Mouse (Mus musculus) forebrain, embryonic 12.5 days (tissue): ENCODE measurements around the gene Borcs8. TPM values are rescaled to one million over a fixed set of nuclear protein-coding genes. Genes with fewer than 3 reads are reported as not detected.
A peak's percentile ranks its signal among the peaks of the same experiment; 100 is the strongest.

Source experiments
- ATAC-seq: fragments of 200-750 bp; cut with Nextera tagmentation; 2 replicates; pipeline ENCODE4 v1.8.0; 2017; ENCODE audit warnings: moderate TSS enrichment; ENCODE audit not compliant: low FRiP score
- H3K27ac ChIP-seq: fragments of 300-500 bp; sonication (generic); 2 replicates; pipeline ENCODE4 v1.5.1; 2016; ENCODE audit warnings: mild to moderate bottlenecking
- H3K27me3 ChIP-seq: fragments of 300-500 bp; sonication (generic); 2 replicates; pipeline ENCODE4 v1.6.1; 2016; ENCODE audit warnings: mild to moderate bottlenecking
- H3K36me3 ChIP-seq: fragments of 300-500 bp; sonication (generic); replicated peaks from 2 replicates; pipeline ENCODE4 v1.6.1; 2016; ENCODE audit warnings: mild to moderate bottlenecking
- H3K4me1 ChIP-seq: fragments of 300-500 bp; sonication (generic); 2 replicates; pipeline ENCODE4 v1.6.1; 2016
- H3K4me2 ChIP-seq: fragments of 300-500 bp; sonication (generic); 2 replicates; pipeline ENCODE4 v1.6.1; 2016; ENCODE audit warnings: mild to moderate bottlenecking, moderate library complexity
- H3K4me3 ChIP-seq: fragments of 300-500 bp; sonication (generic); replicated peaks from 2 replicates; pipeline ENCODE4 v1.5.1; 2016; ENCODE audit warnings: mild to moderate bottlenecking
- H3K9ac ChIP-seq: fragments of 300-500 bp; sonication (generic); 2 replicates; pipeline ENCODE4 v1.6.1; 2016; ENCODE audit warnings: mild to moderate bottlenecking
- H3K9me3 ChIP-seq: fragments of 300-500 bp; sonication (generic); 2 replicates; pipeline ENCODE4 v1.6.1; 2016
- WGBS: fragments of 180-500 bp; shearing (Covaris S2); methylation state at CpG from one replicate; pipeline ENCODE4 v1.1.7; 2016; 5-methylcytosine and 5-hydroxymethylcytosine counted together
- polyA plus RNA-seq: library from polyadenylated mRNA; unstranded; fragments of >200 nt; fragmentation: Nextera tagmentation; extraction: Ambion mirVana; gene quantifications from 2 replicates; pipeline ENCODE4 v1.2.1, GENCODE M21; 2016

Borcs8 gene
- polyA plus RNA-seq, 1 experiment from 2014 or later: 36.1 TPM

GRCm38 (mm10) chr8:70139981-70140380 is 682 bp downstream of the Borcs8 start:
- WGBS: 14% methylated on average over 9 of the region's 9 CpGs
- H3K9me3 ChIP-seq: no peaks in the 10 kb centered on the region
- no peak for ATAC-seq
- no peaks in the 10 kb centered on the region for H3K27me3 ChIP-seq
- H3K9ac ChIP-seq: peak overlapping the region; percentile 76
- peak overlapping the region; percentile 80 for H3K27ac ChIP-seq
- H3K36me3 ChIP-seq: peaks cover 48% of the 10 kb centered on the region
- peak overlapping the region; percentile 71 for H3K4me3 ChIP-seq
- peak overlapping the region; percentile 69 for H3K4me2 ChIP-seq
- H3K4me1 ChIP-seq: peaks cover 23% of the 10 kb centered on the region

DNA sequence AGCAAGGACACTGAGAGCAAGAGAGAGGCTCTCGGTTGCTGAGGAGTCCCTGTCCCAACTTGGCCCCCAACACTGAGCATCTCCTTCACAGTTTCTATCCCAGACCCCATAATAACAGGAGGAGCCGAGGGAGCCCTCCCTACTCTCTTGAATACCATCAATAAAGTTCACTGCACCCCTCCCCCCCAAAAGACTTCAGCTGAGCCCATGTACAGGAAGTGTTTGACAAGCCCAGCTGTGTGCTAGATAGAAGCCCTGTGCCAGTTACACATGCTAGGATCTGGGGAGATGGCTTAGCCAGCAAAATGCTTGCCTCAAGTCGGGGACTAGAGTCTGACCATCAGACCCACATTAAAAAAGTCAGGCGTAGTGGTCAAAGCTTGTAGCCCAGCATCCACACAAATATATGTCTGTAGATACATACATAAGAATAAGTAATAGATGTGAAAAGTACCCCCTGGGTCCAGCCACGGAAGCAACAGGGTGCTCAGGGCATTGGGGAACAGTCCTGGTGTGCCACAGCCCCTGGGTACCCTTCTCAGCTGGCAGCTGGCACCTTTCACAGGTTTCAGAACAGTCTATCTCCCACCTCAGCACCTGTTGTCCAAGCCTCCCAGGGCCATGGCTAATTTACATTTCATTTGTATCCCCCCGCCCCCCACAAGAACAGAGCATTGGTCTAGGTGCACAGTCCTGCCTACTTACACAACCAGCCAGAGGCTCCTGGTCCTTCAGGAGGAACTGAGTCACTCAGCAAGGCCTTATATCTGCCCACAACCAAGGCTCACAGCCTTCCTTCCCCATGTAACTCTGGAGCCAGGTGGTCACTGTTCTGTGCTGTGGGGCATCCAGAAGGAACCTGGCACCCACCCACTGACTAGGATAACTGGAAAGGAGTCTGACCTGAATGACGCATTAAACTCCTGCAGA is 8.6 kb downstream of the Borcs8 start:
- no peak for ATAC-seq
- no peak overlapping the region for H3K4me2 ChIP-seq
- H3K4me3 ChIP-seq: no peak overlapping the region
- WGBS: 86% methylated on average over 7 of the region's 7 CpGs
- no peaks in the 10 kb centered on the region for H3K9me3 ChIP-seq
- H3K9ac ChIP-seq: no peak overlapping the region
- no peak overlapping the region for H3K27ac ChIP-seq
- H3K36me3 ChIP-seq: peaks cover 42% of the 10 kb centered on the region
- H3K4me1 ChIP-seq: peaks cover 11% of the 10 kb centered on the region
- peaks cover 16% of the 10 kb centered on the region for H3K27me3 ChIP-seq

DNA sequence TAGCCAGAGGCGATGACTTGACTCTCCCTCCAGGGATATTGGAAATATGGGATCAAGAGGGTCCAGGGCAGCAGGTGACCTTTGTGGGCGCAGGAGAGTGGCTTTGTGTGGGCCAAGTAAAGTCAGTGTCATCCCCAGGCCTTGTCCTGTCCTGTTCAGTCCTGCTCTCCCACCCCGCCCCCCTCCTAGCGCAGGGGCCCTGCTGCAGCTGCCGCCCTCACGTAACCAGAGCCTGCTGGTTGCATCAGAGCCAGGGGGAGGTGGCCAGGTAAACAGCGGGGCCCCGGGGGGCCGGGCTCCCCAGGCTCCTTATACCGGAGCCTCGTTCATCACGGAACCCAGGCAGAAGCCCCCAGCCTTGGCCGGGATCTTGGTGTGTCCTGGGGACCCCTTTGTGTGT is 10.9 kb downstream of the Borcs8 start:
- H3K9me3 ChIP-seq: no peaks in the 10 kb centered on the region
- H3K4me1 ChIP-seq: peaks cover 13% of the 10 kb centered on the region
- H3K36me3 ChIP-seq: peaks cover 21% of the 10 kb centered on the region
- H3K4me2 ChIP-seq: no peak overlapping the region
- H3K4me3 ChIP-seq: no peak overlapping the region
- ATAC-seq: no peak
- peaks cover 19% of the 10 kb centered on the region for H3K27me3 ChIP-seq
- WGBS: 17% methylated on average over 13 of the region's 13 CpGs
- H3K9ac ChIP-seq: 0 out of 2 replicates have a peak overlapping the region, but pooled peaks have one; percentile 21
- no peak overlapping the region for H3K27ac ChIP-seq

- H3K4me3 ChIP-seq: peak overlapping the region; percentile 15
- no peaks in the 10 kb centered on the region for H3K9me3 ChIP-seq
- peaks cover 13% of the 10 kb centered on the region for H3K4me1 ChIP-seq
- WGBS: 11% methylated on average over 21 of the region's 22 CpGs
- no peaks in the 10 kb centered on the region for H3K36me3 ChIP-seq
- H3K9ac ChIP-seq: peak overlapping the region; percentile 21; the same call in 1 of the 2 replicates
- ATAC-seq: peak; percentile 94
- no peak overlapping the region for H3K27ac ChIP-seq
- H3K27me3 ChIP-seq: peaks cover 25% of the 10 kb centered on the region
- H3K4me2 ChIP-seq: peak overlapping the region; percentile 45
Observed at GRCm38 (mm10) chr8:70152537-70153257, 13.4 kb downstream of the Borcs8 start.

- H3K4me1 ChIP-seq: peaks cover 14% of the 10 kb centered on the region
- H3K27me3 ChIP-seq: peaks cover 22% of the 10 kb centered on the region
- H3K4me3 ChIP-seq: no peak overlapping the region
- H3K27ac ChIP-seq: no peak overlapping the region
- no peak overlapping the region for H3K9ac ChIP-seq
- ATAC-seq: no peak
- H3K4me2 ChIP-seq: no peak overlapping the region
- 81% methylated on average over 1 of the region's 1 CpGs for WGBS
- H3K36me3 ChIP-seq: no peaks in the 10 kb centered on the region
- no peaks in the 10 kb centered on the region for H3K9me3 ChIP-seq
Observed at GRCm38 (mm10) chr8:70157240-70157800, 18.0 kb downstream of the Borcs8 start.

DNA sequence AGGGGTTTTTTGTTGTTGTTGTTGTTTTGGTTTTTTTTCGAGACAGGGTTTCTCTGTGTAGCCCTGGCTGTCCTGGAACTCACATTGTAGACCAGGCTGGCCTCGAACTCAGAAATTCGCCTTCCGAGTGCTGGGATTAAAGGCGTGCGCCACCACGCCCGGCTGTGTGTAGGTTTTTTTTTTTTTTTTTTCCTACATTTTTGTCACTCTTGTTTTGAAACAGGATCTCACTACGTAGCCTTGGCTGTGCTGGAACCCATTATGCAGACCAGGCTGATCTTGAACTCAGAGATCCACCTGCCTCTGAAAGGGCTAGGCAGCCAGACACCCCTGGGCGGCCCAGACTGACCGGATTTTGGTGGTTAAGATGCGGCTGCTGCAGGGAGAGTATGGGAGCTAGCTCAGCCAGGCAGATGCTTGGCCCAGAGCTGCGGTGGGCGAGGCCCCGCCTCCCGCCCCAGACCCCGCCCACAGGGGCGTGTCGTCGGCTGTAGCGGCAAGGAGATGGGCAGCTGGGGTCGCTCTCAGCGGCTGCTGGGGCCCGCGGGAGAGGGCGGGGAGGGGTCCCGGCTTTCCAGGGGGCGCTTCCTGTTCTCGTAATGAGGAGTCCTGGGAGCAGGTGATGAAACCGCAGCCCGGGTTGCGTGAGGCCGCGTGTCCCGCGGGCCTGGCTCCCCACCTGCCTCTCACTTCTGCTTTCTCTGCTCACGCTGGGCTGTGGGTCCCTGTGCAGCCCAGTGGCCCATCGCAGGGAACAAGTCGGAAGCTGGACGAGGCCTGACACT is 19.0 kb downstream of the Borcs8 start:
- Histone ChIP-seq H3K27me3 (peaks cover 27% of the 10 kb centered on the region), H3K36me3 (no peaks in the 10 kb centered on the region), H3K4me3 (peak overlapping the region; percentile 50), H3K9ac (peak overlapping the region; percentile 55), H3K4me2 (peak overlapping the region; percentile 74), H3K9me3 (no peaks in the 10 kb centered on the region), H3K27ac (0 out of 2 replicates have a peak overlapping the region, but pooled peaks have one; percentile 5), H3K4me1 (peaks cover 6% of the 10 kb centered on the region; the same call in 1 of the 2 replicates)
- 12% methylated on average over 38 of the region's 40 CpGs for WGBS
- ATAC-seq: peak; percentile 94

- H3K9ac ChIP-seq: no peak overlapping the region
- H3K4me1 ChIP-seq: peaks cover 6% of the 10 kb centered on the region; the same call in 1 of the 2 replicates
- ATAC-seq: no peak
- no peak overlapping the region for H3K4me3 ChIP-seq
- no peak overlapping the region for H3K27ac ChIP-seq
- 90% methylated on average over 4 of the region's 4 CpGs for WGBS
- no peaks in the 10 kb centered on the region for H3K36me3 ChIP-seq
- H3K27me3 ChIP-seq: peaks cover 27% of the 10 kb centered on the region
- H3K9me3 ChIP-seq: no peaks in the 10 kb centered on the region
- no peak overlapping the region for H3K4me2 ChIP-seq
Observed at GRCm38 (mm10) chr8:70159211-70159610, 19.9 kb downstream of the Borcs8 start.

DNA sequence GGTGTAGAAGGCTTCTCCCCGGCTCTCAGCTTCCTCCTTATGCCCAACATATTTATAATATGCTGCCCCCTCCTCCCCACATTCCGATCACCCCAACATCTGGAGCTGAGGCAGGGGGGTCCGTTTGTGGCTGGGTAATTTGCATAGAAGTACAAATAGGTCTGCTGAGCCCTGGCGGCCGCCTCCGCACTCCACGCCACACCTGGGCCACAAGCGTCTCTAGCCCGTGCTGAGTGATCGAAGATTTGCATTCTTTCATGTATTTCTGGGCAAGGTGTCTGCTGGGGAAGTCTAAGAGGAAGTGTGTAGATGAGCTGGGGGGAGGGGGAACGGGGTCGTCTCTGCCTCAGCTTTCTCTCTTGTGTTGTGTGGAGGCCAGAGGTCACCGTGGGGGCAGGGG is 20.7 kb downstream of the Borcs8 start:
- WGBS: 70% methylated on average over 13 of the region's 13 CpGs
- ATAC-seq: no peak
- Histone ChIP-seq H3K4me2 (no peak overlapping the region), H3K4me3 (no peak overlapping the region), H3K27ac (no peak overlapping the region), H3K4me1 (peaks cover 6% of the 10 kb centered on the region; the same call in 1 of the 2 replicates), H3K36me3 (no peaks in the 10 kb centered on the region), H3K9me3 (no peaks in the 10 kb centered on the region), H3K9ac (no peak overlapping the region), H3K27me3 (peaks cover 26% of the 10 kb centered on the region)

GRCm38 (mm10) chr8:70163316-70163715 is 24.0 kb downstream of the Borcs8 start:
- no peak overlapping the region for H3K4me2 ChIP-seq
- ATAC-seq: no peak
- no peak overlapping the region for H3K9ac ChIP-seq
- no peak overlapping the region for H3K27ac ChIP-seq
- 91% methylated on average over 3 of the region's 3 CpGs for WGBS
- no peaks in the 10 kb centered on the region for H3K9me3 ChIP-seq
- H3K4me3 ChIP-seq: no peak overlapping the region
- peaks cover 45% of the 10 kb centered on the region for H3K27me3 ChIP-seq
- no peaks in the 10 kb centered on the region for H3K36me3 ChIP-seq
- peaks cover 15% of the 10 kb centered on the region for H3K4me1 ChIP-seq

GRCm38 (mm10) chr8:70166504-70167110 is 27.3 kb downstream of the Borcs8 start:
- Histone ChIP-seq H3K27me3 (peaks cover 39% of the 10 kb centered on the region), H3K27ac (no peak overlapping the region), H3K4me3 (peak overlapping the region; percentile 25), H3K4me1 (peaks cover 10% of the 10 kb centered on the region), H3K36me3 (no peaks in the 10 kb centered on the region), H3K9me3 (no peaks in the 10 kb centered on the region), H3K9ac (0 out of 2 replicates have a peak overlapping the region, but pooled peaks have one; percentile 36), H3K4me2 (peak overlapping the region; percentile 52)
- peak; percentile 86 for ATAC-seq
- WGBS: under 1% methylated on average over 18 of the region's 21 CpGs

GRCm38 (mm10) chr8:70170116-70170515 is 30.8 kb downstream of the Borcs8 start:
- no peak overlapping the region for H3K4me2 ChIP-seq
- 91% methylated on average over 3 of the region's 3 CpGs for whole genome bisulfite sequencing
- no peaks in the 10 kb centered on the region for H3K36me3 ChIP-seq
- H3K27ac ChIP-seq: no peak overlapping the region
- no peaks in the 10 kb centered on the region for H3K9me3 ChIP-seq
- H3K4me1 ChIP-seq: peaks cover 23% of the 10 kb centered on the region
- H3K27me3 ChIP-seq: peaks cover 26% of the 10 kb centered on the region
- ATAC-seq: no peak
- H3K9ac ChIP-seq: no peak overlapping the region
- no peak overlapping the region for H3K4me3 ChIP-seq
